Mouse (Mus musculus): ENCODE results near the gene Zfp871. TPM values are rescaled to one million over a fixed set of nuclear protein-coding genes. Genes with fewer than 3 reads are reported as not detected.

Gene Zfp871
- total RNA-seq (2014; fragmentation: Nextera tagmentation): 102 and 115 TPM in 2 replicates
- 31.5 and 41.9 TPM in 2 replicates for total RNA-seq (2017)
- 1.0 and 1.5 TPM in 2 replicates for polyA plus RNA-seq (2012)

DNA sequence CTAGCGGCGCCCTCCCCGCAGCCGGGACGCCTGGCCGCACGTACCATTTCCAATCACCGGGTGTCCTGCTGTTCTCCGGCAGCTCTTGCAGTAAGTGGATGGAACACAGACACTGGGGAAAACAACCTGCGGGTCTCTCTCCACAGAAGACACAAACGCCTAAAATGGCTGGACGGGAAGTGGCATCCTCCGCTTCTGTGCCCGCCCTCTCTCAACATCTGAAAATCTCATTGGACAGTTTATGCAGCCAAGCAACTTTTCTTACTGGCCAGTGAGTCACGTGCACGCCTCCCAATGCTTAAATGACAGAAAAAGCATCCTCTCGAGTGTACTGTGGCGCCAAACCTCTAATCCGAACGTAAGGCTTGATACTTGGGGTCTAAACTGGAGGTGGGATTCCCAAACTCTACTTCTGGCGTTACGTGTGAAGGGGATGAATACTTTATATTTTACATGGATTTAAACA is at the start of gene Zfp871:
Zfp871 (minus strand) TSS at position 194 of the 466 bp plus-strand sequence.
- TF ChIP-seq GATA2 (IDR thresholded peaks at IDR 0.05; ENCODE audit: borderline replicate concordance, low read depth, low read length): no peak
- TF ChIP-seq CTCF (IDR thresholded peaks at IDR 0.05; ENCODE audit: low read depth, low read length): no peak
- TF ChIP-seq TAL1 (conservative IDR thresholded peaks at IDR 0.05; ENCODE audit: low read depth, low read length): no peak
- Histone ChIP-seq H3K36me3 (replicated peaks) (peaks cover 34% of the 10 kb centered on the region), H3K4me3 (ENCODE audit: low read depth, low read length) (peak within 1 kb of the TSS; percentile 91), H3K27me3 (ENCODE audit: insufficient read depth, low read length) (peaks cover 2% of the 10 kb centered on the region; the same call in 1 of the 2 replicates), H3K4me1 (ENCODE audit: insufficient read depth, low read depth, low read length) (peaks cover 27% of the 10 kb centered on the region), H3K9me3 (replicated peaks) (no peaks in the 10 kb centered on the region)
- ATAC-seq (ENCODE audit: extremely low read depth, insufficient number of reproducible peaks, low FRiP score, poor library complexity, severe bottlenecking): peak; percentile 97
- peak; percentile 93 for DNase-seq (ENCODE audit: low spot score)

- no peaks in the 10 kb centered on the region for H3K9me3 ChIP-seq (replicated peaks)
- peaks cover 12% of the 10 kb centered on the region for H3K36me3 ChIP-seq (replicated peaks)
- DNase-seq (ENCODE audit: low spot score) (no peak), ATAC-seq (ENCODE audit: extremely low read depth, insufficient number of reproducible peaks, low FRiP score, poor library complexity, severe bottlenecking) (no peak)
- peak overlapping the region; percentile 85 for H3K4me3 ChIP-seq (ENCODE audit: low read depth, low read length)
- H3K27me3 ChIP-seq (ENCODE audit: insufficient read depth, low read length): no peaks in the 10 kb centered on the region; the same call in 1 of the 2 replicates
- no peak for TF ChIP-seq POLR2AphosphoS5 (IDR thresholded peaks at IDR 0.05; ENCODE audit: insufficient replicate concordance, low read depth, low read length)
- no peak for TF ChIP-seq CTCF (IDR thresholded peaks at IDR 0.05; ENCODE audit: low read depth, low read length)
- no peak for TF ChIP-seq TAL1 (conservative IDR thresholded peaks at IDR 0.05; ENCODE audit: low read depth, low read length)
- no peak for TF ChIP-seq GATA1 (IDR thresholded peaks at IDR 0.05; ENCODE audit: borderline replicate concordance, low read length)
- TF ChIP-seq GATA2 (IDR thresholded peaks at IDR 0.05; ENCODE audit: borderline replicate concordance, low read depth, low read length): no peak
- peaks cover 6% of the 10 kb centered on the region for H3K4me1 ChIP-seq (ENCODE audit: insufficient read depth, low read depth, low read length)
These were observed 42.3 kb upstream of the Zfp871 start for GRCm38 (mm10) chr17:32830418-32830782.

DNA sequence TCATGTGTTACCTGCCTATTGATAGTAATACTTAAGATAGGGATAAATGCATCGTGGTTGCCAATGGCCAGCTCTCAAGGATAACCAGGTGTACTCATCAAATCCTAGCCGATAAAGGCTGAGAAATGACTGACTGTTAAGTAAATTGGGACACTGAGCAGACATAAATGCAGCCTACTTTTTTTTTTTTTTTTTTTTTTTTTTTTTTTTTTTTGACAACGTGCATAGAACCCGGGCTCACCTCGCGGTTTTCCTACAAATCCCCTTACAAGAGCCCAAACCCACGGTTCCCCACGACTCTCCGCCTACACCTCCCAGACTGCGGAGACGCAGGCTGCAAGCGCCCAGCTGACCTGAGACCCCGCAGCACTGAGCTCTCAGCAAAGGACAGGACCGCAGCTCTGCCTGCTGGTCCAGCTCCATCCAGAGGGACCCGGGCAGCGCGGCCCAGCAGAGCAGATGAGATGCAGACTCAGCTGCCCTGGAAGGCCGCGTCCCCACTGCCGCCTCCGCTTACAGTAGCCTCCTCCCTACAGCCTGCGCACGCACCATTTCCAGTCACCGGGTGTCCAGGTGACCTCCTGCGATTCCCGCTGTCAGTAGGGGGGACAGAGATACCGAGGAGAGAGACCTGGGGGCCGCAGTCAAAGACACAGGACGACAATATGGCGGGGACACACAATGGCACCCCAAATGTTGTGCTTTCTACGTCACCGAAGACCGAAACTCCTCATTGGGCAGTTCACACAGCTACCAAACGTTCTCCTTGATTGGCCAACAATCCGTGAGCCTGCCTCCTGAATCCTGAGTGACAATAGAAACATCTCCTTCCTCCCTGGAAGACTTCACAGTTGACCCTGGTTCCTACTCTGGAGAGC is 41.7 kb upstream of the Zfp871 start, which contains the start of gene Zfp799:
Zfp799 (minus strand) TSS at position 722 of the 878 bp plus-strand sequence.
- peak within 1 kb of the TSS; percentile 85 for H3K4me3 ChIP-seq (ENCODE audit: low read depth, low read length)
- peaks cover 17% of the 10 kb centered on the region for H3K36me3 ChIP-seq (replicated peaks)
- no peaks in the 10 kb centered on the region for H3K27me3 ChIP-seq (ENCODE audit: insufficient read depth, low read length)
- DNase-seq (ENCODE audit: low spot score): peak; percentile 94
- H3K4me1 ChIP-seq (ENCODE audit: insufficient read depth, low read depth, low read length): peaks cover 6% of the 10 kb centered on the region
- ATAC-seq (ENCODE audit: extremely low read depth, insufficient number of reproducible peaks, low FRiP score, poor library complexity, severe bottlenecking): peak; percentile 97
- no peaks in the 10 kb centered on the region for H3K9me3 ChIP-seq (replicated peaks)
- TF ChIP-seq GATA2 (IDR thresholded peaks at IDR 0.05; ENCODE audit: borderline replicate concordance, low read depth, low read length) (no peak), CTCF (IDR thresholded peaks at IDR 0.05; ENCODE audit: low read depth, low read length) (no peak), TAL1 (conservative IDR thresholded peaks at IDR 0.05; ENCODE audit: low read depth, low read length) (no peak), GATA1 (IDR thresholded peaks at IDR 0.05; ENCODE audit: borderline replicate concordance, low read length) (no peak), POLR2AphosphoS5 (IDR thresholded peaks at IDR 0.05; ENCODE audit: insufficient replicate concordance, low read depth, low read length) (no peak)

DNA sequence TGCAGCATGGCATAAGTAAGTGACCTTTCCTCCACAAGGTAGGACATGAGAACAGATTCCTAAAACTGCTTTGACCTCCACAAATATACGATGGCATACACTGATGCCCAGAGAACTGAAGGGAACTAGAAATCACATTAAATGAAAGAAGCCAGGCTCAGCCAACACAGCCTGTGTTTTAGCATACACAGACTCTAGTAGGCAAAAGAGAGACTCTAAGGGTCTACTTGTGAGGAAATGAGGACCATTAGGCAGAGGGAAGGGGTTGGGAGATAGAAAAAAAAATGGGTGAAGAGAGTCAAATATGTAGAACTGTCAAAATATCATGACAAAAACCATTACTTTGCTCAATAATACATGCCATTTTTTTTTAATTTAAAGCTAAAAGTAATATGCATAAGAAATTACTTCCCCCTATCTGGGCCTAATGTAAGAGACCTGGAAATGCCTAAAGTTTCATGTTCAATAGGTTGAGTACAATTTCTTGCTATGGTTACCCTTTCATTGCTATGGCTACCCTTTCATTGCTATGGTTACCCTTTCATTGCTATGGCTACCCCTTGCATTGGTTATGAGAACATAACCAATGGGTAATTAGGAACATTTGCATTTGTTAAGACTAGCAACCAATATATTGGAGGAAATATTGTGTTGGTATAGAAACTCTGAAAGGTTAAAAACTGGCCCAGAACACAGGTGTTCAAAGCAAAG is 28.1 kb upstream of the Zfp871 start:
- no peak for ATAC-seq (ENCODE audit: extremely low read depth, insufficient number of reproducible peaks, low FRiP score, poor library complexity, severe bottlenecking)
- Histone ChIP-seq H3K9me3 (replicated peaks) (no peaks in the 10 kb centered on the region), H3K4me1 (ENCODE audit: insufficient read depth, low read depth, low read length) (no peaks in the 10 kb centered on the region), H3K36me3 (replicated peaks) (peaks cover 47% of the 10 kb centered on the region), H3K4me3 (ENCODE audit: low read depth, low read length) (no peak overlapping the region), H3K27me3 (ENCODE audit: insufficient read depth, low read length) (no peaks in the 10 kb centered on the region)
- DNase-seq (ENCODE audit: low spot score): no peak
- TF ChIP-seq GATA2 (IDR thresholded peaks at IDR 0.05; ENCODE audit: borderline replicate concordance, low read depth, low read length) (no peak), GATA1 (IDR thresholded peaks at IDR 0.05; ENCODE audit: borderline replicate concordance, low read length) (no peak), CTCF (IDR thresholded peaks at IDR 0.05; ENCODE audit: low read depth, low read length) (no peak), POLR2AphosphoS5 (IDR thresholded peaks at IDR 0.05; ENCODE audit: insufficient replicate concordance, low read depth, low read length) (no peak), TAL1 (conservative IDR thresholded peaks at IDR 0.05; ENCODE audit: low read depth, low read length) (no peak)

DNA sequence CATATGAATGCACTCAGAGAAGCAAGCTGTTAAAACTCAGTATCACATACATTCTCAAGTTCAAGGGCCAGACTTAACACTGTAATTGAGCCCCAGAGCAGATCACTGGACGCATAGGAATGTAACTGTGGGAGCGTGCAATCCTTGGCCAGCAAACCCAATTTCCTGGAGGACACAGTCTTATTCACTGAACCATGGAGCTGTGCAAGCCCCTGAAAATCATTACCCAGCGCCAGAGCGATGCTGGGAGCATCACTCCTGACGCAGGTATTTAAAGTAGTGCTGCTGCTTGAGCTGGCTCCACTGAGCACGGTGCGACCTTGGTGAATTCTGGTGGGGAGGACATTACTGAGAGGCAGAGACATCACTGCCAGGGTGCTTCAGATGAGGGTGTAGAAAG is 26.0 kb upstream of the Zfp871 start:
- TF ChIP-seq TAL1 (conservative IDR thresholded peaks at IDR 0.05; ENCODE audit: low read depth, low read length): no peak
- TF ChIP-seq POLR2AphosphoS5 (IDR thresholded peaks at IDR 0.05; ENCODE audit: insufficient replicate concordance, low read depth, low read length): no peak
- no peak for TF ChIP-seq GATA2 (IDR thresholded peaks at IDR 0.05; ENCODE audit: borderline replicate concordance, low read depth, low read length)
- no peak for TF ChIP-seq CTCF (IDR thresholded peaks at IDR 0.05; ENCODE audit: low read depth, low read length)
- no peak for TF ChIP-seq GATA1 (IDR thresholded peaks at IDR 0.05; ENCODE audit: borderline replicate concordance, low read length)
- H3K4me1 ChIP-seq (ENCODE audit: insufficient read depth, low read depth, low read length): no peaks in the 10 kb centered on the region
- peaks cover 29% of the 10 kb centered on the region for H3K36me3 ChIP-seq (replicated peaks)
- ATAC-seq (ENCODE audit: extremely low read depth, insufficient number of reproducible peaks, low FRiP score, poor library complexity, severe bottlenecking) (no peak), DNase-seq (ENCODE audit: low spot score) (no peak)
- H3K27me3 ChIP-seq (ENCODE audit: insufficient read depth, low read length): peaks cover 10% of the 10 kb centered on the region
- no peak overlapping the region for H3K4me3 ChIP-seq (ENCODE audit: low read depth, low read length)
- no peaks in the 10 kb centered on the region for H3K9me3 ChIP-seq (replicated peaks)

DNA sequence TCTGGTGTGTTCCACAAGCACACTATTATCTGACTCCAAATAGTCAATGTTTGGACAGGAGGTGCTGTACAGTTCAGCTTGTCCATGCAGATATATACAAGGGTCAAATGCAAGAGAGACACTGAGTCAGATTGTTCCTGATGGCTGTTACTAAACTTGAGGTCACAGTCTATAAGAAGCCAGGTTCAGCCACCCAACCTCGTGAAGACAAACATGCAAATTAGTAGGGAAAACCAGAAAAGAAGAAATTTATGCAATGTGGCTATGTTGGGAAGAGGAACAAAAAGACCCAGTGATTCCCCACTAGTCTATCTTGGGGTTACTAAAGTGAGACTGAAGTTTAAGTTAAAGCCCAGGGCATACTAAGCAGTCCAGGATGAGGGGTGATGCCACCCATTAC is 22.6 kb upstream of the Zfp871 start:
- DNase-seq (ENCODE audit: low spot score) (no peak), ATAC-seq (ENCODE audit: extremely low read depth, insufficient number of reproducible peaks, low FRiP score, poor library complexity, severe bottlenecking) (no peak)
- Histone ChIP-seq H3K9me3 (replicated peaks) (no peaks in the 10 kb centered on the region), H3K4me1 (ENCODE audit: insufficient read depth, low read depth, low read length) (no peaks in the 10 kb centered on the region), H3K36me3 (replicated peaks) (peaks cover 8% of the 10 kb centered on the region), H3K4me3 (ENCODE audit: low read depth, low read length) (no peak overlapping the region), H3K27me3 (ENCODE audit: insufficient read depth, low read length) (peaks cover 20% of the 10 kb centered on the region)
- TF ChIP-seq CTCF (IDR thresholded peaks at IDR 0.05; ENCODE audit: low read depth, low read length) (no peak), POLR2AphosphoS5 (IDR thresholded peaks at IDR 0.05; ENCODE audit: insufficient replicate concordance, low read depth, low read length) (no peak)

All from G1E (cell line).